Mouse (Mus musculus): ENCODE data around the gene Chrdl2.

- TF ChIP-seq CTCF (IDR thresholded peaks at IDR 0.05; ENCODE audit: borderline replicate concordance, insufficient read depth, low read depth, low read length), result no peak
- TF ChIP-seq POLR2A (IDR thresholded peaks at IDR 0.05; ENCODE audit: borderline replicate concordance, insufficient read depth, low read length), result no peak
These were observed 45.9 kb downstream of the Chrdl2 start for GRCm38 (mm10) chr7:100051904-100052303.
